Mouse (Mus musculus) stomach, embryonic 14.5 days (tissue): ENCODE measurements at regions not wholly inside any gene's neighbourhood (a gene's known extent, or its start where the extent isn't known, plus 50 kb on each side); places are given as distances from the start of the nearest gene placed in this dataset.
"Not testable (repeated sequence)": the region's sequence is repeated elsewhere in the genome, so short reads cannot be mapped to it uniquely, and the experiment has no call there.

Experiments
- ATAC-seq: fragments of 200-750 bp; cut with Nextera tagmentation; 2 replicates; pipeline ENCODE4 v1.8.0; 2017; ENCODE audit warnings: low read depth, moderate TSS enrichment; ENCODE audit not compliant: insufficient number of reproducible peaks, insufficient read depth, low FRiP score
- H3K27ac ChIP-seq: fragments of 300-500 bp; sonication (generic); 2 replicates; pipeline ENCODE4 v1.5.1; 2014; ENCODE audit warnings: mild to moderate bottlenecking, low read length, moderate library complexity, mixed read lengths
- H3K27me3 ChIP-seq: fragments of 300-500 bp; sonication (generic); 2 replicates; pipeline ENCODE4 v1.6.1; 2014; ENCODE audit warnings: low read length, control low read depth, mixed read lengths; ENCODE audit not compliant: control insufficient read depth, insufficient read depth
- H3K36me3 ChIP-seq: fragments of 300-500 bp; sonication (generic); 2 replicates; pipeline ENCODE4 v1.6.1; 2014; ENCODE audit warnings: mild to moderate bottlenecking, control low read depth, low read length, moderate library complexity, mixed read lengths; ENCODE audit not compliant: control insufficient read depth, insufficient read depth
- H3K4me1 ChIP-seq: fragments of 300-500 bp; sonication (generic); 2 replicates; pipeline ENCODE4 v1.6.1; 2014; ENCODE audit warnings: low read length, control low read depth, mixed read lengths; ENCODE audit not compliant: control insufficient read depth, insufficient read depth
- H3K4me2 ChIP-seq: fragments of 300-500 bp; sonication (generic); replicated peaks from 2 replicates; pipeline ENCODE4 v1.6.1; 2014; ENCODE audit warnings: low read depth, low read length, control low read depth
- H3K4me3 ChIP-seq: fragments of 300-500 bp; sonication (generic); 2 replicates; pipeline ENCODE4 v1.5.1; 2014; ENCODE audit warnings: low read depth, low read length, control low read depth
- H3K9ac ChIP-seq: fragments of 300-500 bp; sonication (generic); replicated peaks from 2 replicates; pipeline ENCODE4 v1.6.1; 2014; ENCODE audit warnings: low read depth, mild to moderate bottlenecking, control low read depth, low read length, moderate library complexity, mixed read lengths
- H3K9me3 ChIP-seq: fragments of 300-500 bp; sonication (generic); 2 replicates; pipeline ENCODE4 v1.6.1; 2016; ENCODE audit warnings: low read depth, low read length, control low read depth; ENCODE audit not compliant: control insufficient read depth
- WGBS: fragments of 180-500 bp; shearing (Covaris S2); extraction: QIAGEN DNeasy Blood & Tissue Kit; methylation state at CpG from one replicate; pipeline ENCODE4 v1.1.7; 2014; 5-methylcytosine and 5-hydroxymethylcytosine counted together

- H3K4me1 ChIP-seq: no peaks in the 10 kb centered on the region
- no peak for ATAC-seq
- no peaks in the 10 kb centered on the region for H3K36me3 ChIP-seq
- no peak overlapping the region for H3K4me2 ChIP-seq
- H3K4me3 ChIP-seq: no peak overlapping the region
- no peak overlapping the region for H3K9ac ChIP-seq
- no peak overlapping the region for H3K27ac ChIP-seq
- H3K9me3 ChIP-seq: no peaks in the 10 kb centered on the region
- H3K27me3 ChIP-seq: no peaks in the 10 kb centered on the region
- WGBS: 79% methylated on average over 3 of the region's 3 CpGs
Measured at GRCm38 (mm10) chr11:7705312-7705764, 491.6 kb upstream of the Igfbp3 start.

GRCm38 (mm10) chr11:7697591-7697990 is 483.9 kb upstream of the Igfbp3 start:
- Histone ChIP-seq H3K4me1 (no peaks in the 10 kb centered on the region), H3K27ac (no peak overlapping the region), H3K4me2 (no peak overlapping the region), H3K9ac (no peak overlapping the region), H3K9me3 (no peaks in the 10 kb centered on the region), H3K36me3 (no peaks in the 10 kb centered on the region), H3K27me3 (no peaks in the 10 kb centered on the region), H3K4me3 (no peak overlapping the region)
- no peak for ATAC-seq
- 69% methylated on average over 1 of the region's 1 CpGs for WGBS

- 60% methylated on average over 3 of the region's 3 CpGs for WGBS
- H3K4me2 ChIP-seq, H3K4me3 ChIP-seq, ATAC-seq, H3K36me3 ChIP-seq, H3K9me3 ChIP-seq, H3K27me3 ChIP-seq, H3K4me1 ChIP-seq, H3K27ac ChIP-seq, H3K9ac ChIP-seq: not testable (repeated sequence)
Measured at GRCm38 (mm10) chr11:7689701-7690100, 476.0 kb upstream of the Igfbp3 start.

GRCm38 (mm10) chr11:7672821-7673220 is 459.1 kb upstream of the Igfbp3 start:
- no peaks in the 10 kb centered on the region for H3K27me3 ChIP-seq
- no peak for ATAC-seq

GRCm38 (mm10) chr11:7630637-7631036 is 416.9 kb upstream of the Igfbp3 start:
- ATAC-seq: no peak
- no peak overlapping the region for H3K27ac ChIP-seq
- no peaks in the 10 kb centered on the region for H3K9me3 ChIP-seq
- H3K4me3 ChIP-seq: no peak overlapping the region
- H3K4me1 ChIP-seq: no peaks in the 10 kb centered on the region
- no peak overlapping the region for H3K4me2 ChIP-seq
- no peaks in the 10 kb centered on the region for H3K27me3 ChIP-seq
- no peak overlapping the region for H3K9ac ChIP-seq
- no peaks in the 10 kb centered on the region for H3K36me3 ChIP-seq

More at GRCm38 (mm10) chr11:7672821-7673220, 459.1 kb upstream of the Igfbp3 start:
- no peaks in the 10 kb centered on the region for H3K4me1 ChIP-seq
- no peaks in the 10 kb centered on the region for H3K9me3 ChIP-seq
- H3K36me3 ChIP-seq: no peaks in the 10 kb centered on the region
- no peak overlapping the region for H3K27ac ChIP-seq
- no peak overlapping the region for H3K9ac ChIP-seq
- no peak overlapping the region for H3K4me3 ChIP-seq
- H3K4me2 ChIP-seq: no peak overlapping the region

- Histone ChIP-seq H3K4me2 (no peak overlapping the region), H3K4me1 (no peaks in the 10 kb centered on the region), H3K9ac (no peak overlapping the region), H3K27me3 (no peaks in the 10 kb centered on the region), H3K36me3 (no peaks in the 10 kb centered on the region), H3K27ac (no peak overlapping the region), H3K9me3 (no peaks in the 10 kb centered on the region), H3K4me3 (no peak overlapping the region)
- ATAC-seq: no peak
- WGBS: 68% methylated on average over 3 of the region's 3 CpGs
Measured at GRCm38 (mm10) chr11:7625256-7625655, 411.5 kb upstream of the Igfbp3 start.

- no peaks in the 10 kb centered on the region for H3K27me3 ChIP-seq
- H3K27ac ChIP-seq: no peak overlapping the region
- no peak overlapping the region for H3K4me2 ChIP-seq
- ATAC-seq: no peak
- H3K9me3 ChIP-seq: no peaks in the 10 kb centered on the region
- no peak overlapping the region for H3K9ac ChIP-seq
- no peaks in the 10 kb centered on the region for H3K36me3 ChIP-seq
- WGBS: 43% methylated on average over 6 of the region's 6 CpGs
- H3K4me1 ChIP-seq: no peaks in the 10 kb centered on the region
- H3K4me3 ChIP-seq: no peak overlapping the region
Measured at GRCm38 (mm10) chr11:7620320-7620719, 406.6 kb upstream of the Igfbp3 start.

- H3K4me1 ChIP-seq: no peaks in the 10 kb centered on the region
- no peaks in the 10 kb centered on the region for H3K9me3 ChIP-seq
- ATAC-seq: no peak
- no peaks in the 10 kb centered on the region for H3K27me3 ChIP-seq
- no peak overlapping the region for H3K4me3 ChIP-seq
- H3K9ac ChIP-seq: no peak overlapping the region
- H3K36me3 ChIP-seq: no peaks in the 10 kb centered on the region
- H3K4me2 ChIP-seq: no peak overlapping the region
- 73% methylated on average over 2 of the region's 2 CpGs for WGBS
- no peak overlapping the region for H3K27ac ChIP-seq
Measured at GRCm38 (mm10) chr11:7610752-7611151, 397.0 kb upstream of the Igfbp3 start.

- Histone ChIP-seq H3K9ac (no peak overlapping the region), H3K27ac (no peak overlapping the region), H3K36me3 (no peaks in the 10 kb centered on the region), H3K27me3 (no peaks in the 10 kb centered on the region), H3K4me2 (no peak overlapping the region), H3K4me3 (no peak overlapping the region), H3K9me3 (no peaks in the 10 kb centered on the region), H3K4me1 (no peaks in the 10 kb centered on the region)
- no peak for ATAC-seq
Measured at GRCm38 (mm10) chr11:7609921-7610320, 396.2 kb upstream of the Igfbp3 start.
